Mouse (Mus musculus): ENCODE data around the gene Ano6.

DNA sequence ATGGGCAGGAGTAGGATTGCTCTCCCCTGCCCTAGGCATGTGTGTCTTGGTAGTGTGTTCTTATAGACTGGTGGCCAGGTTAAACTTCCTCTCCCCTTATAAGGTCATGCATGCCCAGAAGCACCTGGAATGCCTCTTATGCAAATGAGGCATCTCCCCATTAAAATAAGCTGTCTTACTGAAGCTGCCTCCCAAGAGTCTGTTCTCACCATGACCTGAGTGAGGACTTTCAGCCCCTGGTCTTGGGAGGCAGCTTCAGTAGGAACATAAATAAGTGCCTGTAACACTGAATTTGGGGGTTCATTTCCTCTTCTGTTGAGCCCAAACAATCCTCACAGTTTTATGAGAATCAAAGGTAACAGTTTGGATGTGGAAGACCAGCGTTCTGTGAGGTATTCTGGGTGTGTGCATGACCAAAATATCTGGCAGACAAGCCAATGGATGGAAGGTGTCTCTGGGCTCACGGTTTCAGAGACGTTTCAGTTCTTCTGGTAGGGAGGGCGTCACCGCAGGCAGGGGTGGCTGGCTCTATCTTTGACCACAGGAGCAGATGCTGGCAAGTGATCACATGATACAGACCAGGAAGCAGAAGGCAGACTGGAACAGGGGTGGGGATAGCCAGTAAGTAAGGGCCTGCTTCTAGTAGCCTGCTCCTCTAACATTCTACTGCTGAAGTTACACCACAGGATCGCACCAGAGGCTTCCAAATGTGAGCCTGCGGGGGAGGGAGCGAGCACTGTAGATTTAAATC is 22.4 kb downstream of the Ano6 start:
- TF ChIP-seq CTCF (IDR thresholded peaks at IDR 0.05; ENCODE audit: low read depth) (no peak), EP300 (IDR thresholded peaks at IDR 0.05; ENCODE audit: low read depth) (no peak)

All from liver, embryonic 14.5 days (tissue).